18 mouse cellular contexts compared by ENCODE assay signal in the genomic region with DNA sequence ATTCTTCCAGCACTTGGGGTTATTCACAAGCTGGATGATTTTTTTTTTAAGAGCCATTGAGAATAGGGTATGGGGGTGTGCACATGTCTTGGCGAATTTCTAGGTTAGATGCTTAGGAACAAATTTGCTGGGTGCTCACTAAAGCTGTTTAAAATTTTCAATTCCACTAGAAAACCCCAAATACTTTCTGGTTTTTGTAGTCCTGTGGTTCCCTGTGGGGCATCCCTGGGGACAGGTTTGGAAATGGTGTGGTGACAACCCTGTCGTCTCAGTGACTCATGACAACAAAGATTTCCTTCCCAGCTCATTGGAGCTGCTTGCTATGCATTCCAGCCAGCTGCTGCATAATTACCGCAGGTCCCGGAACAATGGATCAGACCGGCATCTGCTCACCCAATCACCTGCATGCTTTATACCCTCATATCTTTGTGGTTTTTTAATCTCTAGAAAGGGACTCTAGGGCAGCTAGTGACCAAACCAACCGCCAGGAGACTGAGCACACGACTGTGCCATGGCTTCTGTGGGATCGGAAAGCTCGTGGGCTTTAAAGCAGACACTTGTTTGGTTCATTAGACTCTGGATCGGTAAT. TPM values are rescaled to one million over a fixed set of nuclear protein-coding genes. Genes with fewer than 3 reads are reported as not detected.
A peak's percentile ranks its signal among the peaks of the same experiment; 100 is the strongest.
DNase-seq lines count a peak whose midpoint lies in the region; ATAC-seq and TF ChIP-seq lines count a peak whose summit lies in the region.
"Had no signal": no experiment of that assay in that cellular context is flagged by ENCODE, and none has a peak within 500 bp of the region (broad histone marks: within the 10 kb centered on the region; RNA-seq: fewer than 3 reads in every experiment).

No protein-coding gene starts in this region.

- H3K9ac ChIP-seq in neural tube, embryonic 11.5 days (ENCODE audit: low read length) = no peak overlapping the region
- peak overlapping the region; percentile 59; the same call in 1 of the 2 replicates for H3K9ac ChIP-seq in midbrain, embryonic 13.5 days (replicated peaks)
- H3K9ac ChIP-seq in stomach, postnatal 0 days (ENCODE audit: low read length) = no peak overlapping the region
- no peak overlapping the region for H3K9ac ChIP-seq in intestine, embryonic 16.5 days (ENCODE audit: low read depth, low read length)
- H3K9ac ChIP-seq: limb, embryonic 15.5 days; lung, embryonic 15.5 days; stomach, embryonic 15.5 days had no signal

- peak; percentile 25 for DNase-seq in neural tube, embryonic 11.5 days (ENCODE audit: low spot score)
- no peak for DNase-seq in neural tube, embryonic 10.5 days (ENCODE audit: extremely low spot score, low spot score)
- peak; percentile 22 for DNase-seq in hindbrain, embryonic 10.5 days (ENCODE audit: low spot score)
- peak; percentile 17 for DNase-seq in stomach, postnatal 0 days (ENCODE audit: low spot score)
- no peak for DNase-seq in cerebellum, adult 18-20 months
- DNase-seq in kidney, postnatal 4 days = no peak
- DNase-seq: gastrocnemius, adult 2 months; heart, postnatal 14 days; kidney, postnatal 10 days; right cerebral cortex, postnatal 4 days; thymus, postnatal 4 days had no signal

- 36% methylated on average over 10 of the region's 10 CpGs for WGBS in neural tube, embryonic 11.5 days
- 23% methylated on average over 10 of the region's 10 CpGs for WGBS in hindbrain, embryonic 10.5 days
- 11% methylated on average over 10 of the region's 10 CpGs for WGBS in midbrain, embryonic 13.5 days
- 40% methylated on average over 10 of the region's 10 CpGs for WGBS in stomach, postnatal 0 days
- 40% methylated on average over 10 of the region's 10 CpGs for WGBS in intestine, embryonic 16.5 days

- no peak overlapping the region for H3K27ac ChIP-seq in neural tube, embryonic 11.5 days (ENCODE audit: low read depth, low read length)
- H3K27ac ChIP-seq in hindbrain, embryonic 10.5 days = no peak overlapping the region; the same call in 1 of the 2 replicates
- peak overlapping the region; percentile 77 for H3K27ac ChIP-seq in midbrain, embryonic 13.5 days
- H3K27ac ChIP-seq in stomach, postnatal 0 days (replicated peaks) = no peak overlapping the region
- no peak overlapping the region for H3K27ac ChIP-seq in intestine, embryonic 16.5 days (ENCODE audit: low read length)
- H3K27ac ChIP-seq: gastrocnemius, adult 2 months; limb, embryonic 15.5 days; lung, embryonic 15.5 days; stomach, embryonic 15.5 days had no signal

- H3K4me2 ChIP-seq in neural tube, embryonic 11.5 days (ENCODE audit: low read depth) = no peak overlapping the region
- peak overlapping the region; percentile 43 for H3K4me2 ChIP-seq in midbrain, embryonic 13.5 days (replicated peaks)
- no peak overlapping the region for H3K4me2 ChIP-seq in stomach, postnatal 0 days (replicated peaks; ENCODE audit: low read depth)
- H3K4me2 ChIP-seq in intestine, embryonic 16.5 days (ENCODE audit: low read depth, low read length) = no peak overlapping the region
- H3K4me2 ChIP-seq: limb, embryonic 15.5 days; lung, embryonic 15.5 days; stomach, embryonic 15.5 days had no signal

- no peak overlapping the region for H3K4me3 ChIP-seq in neural tube, embryonic 11.5 days (ENCODE audit: low read depth, low read length)
- no peak overlapping the region; the same call in 1 of the 2 replicates for H3K4me3 ChIP-seq in hindbrain, embryonic 10.5 days
- H3K4me3 ChIP-seq in midbrain, embryonic 13.5 days (replicated peaks) = peak overlapping the region; percentile 23
- H3K4me3 ChIP-seq in stomach, postnatal 0 days (ENCODE audit: low read depth, low read length) = no peak overlapping the region
- no peak overlapping the region for H3K4me3 ChIP-seq in intestine, embryonic 16.5 days (ENCODE audit: low read length)
- H3K4me3 ChIP-seq: gastrocnemius, adult 2 months; limb, embryonic 15.5 days; lung, embryonic 15.5 days; megakaryocyte, embryonic 14.5 days; stomach, embryonic 15.5 days had no signal

- TF ChIP-seq CTCF in stomach, postnatal 0 days (IDR thresholded peaks at IDR 0.05; ENCODE audit: low read depth) = no peak

- no peaks in the 10 kb centered on the region for H3K4me1 ChIP-seq in neural tube, embryonic 11.5 days (ENCODE audit: control insufficient read depth, insufficient read depth, low read length)
- H3K4me1 ChIP-seq in hindbrain, embryonic 10.5 days (replicated peaks) = peaks cover 9% of the 10 kb centered on the region; the same call in 1 of the 2 replicates
- H3K4me1 ChIP-seq in midbrain, embryonic 13.5 days (replicated peaks) = peaks cover 15% of the 10 kb centered on the region
- no peaks in the 10 kb centered on the region for H3K4me1 ChIP-seq in stomach, postnatal 0 days (replicated peaks; ENCODE audit: control insufficient read depth, insufficient read depth)
- H3K4me1 ChIP-seq in intestine, embryonic 16.5 days (ENCODE audit: control insufficient read depth, insufficient read depth, low read length) = no peaks in the 10 kb centered on the region
- H3K4me1 ChIP-seq: limb, embryonic 15.5 days; lung, embryonic 15.5 days; megakaryocyte, embryonic 14.5 days; stomach, embryonic 15.5 days had no signal

- H3K36me3 ChIP-seq in neural tube, embryonic 11.5 days (ENCODE audit: control insufficient read depth, insufficient read depth, low read length) = no peaks in the 10 kb centered on the region
- H3K36me3 ChIP-seq in hindbrain, embryonic 10.5 days = no peaks in the 10 kb centered on the region
- no peaks in the 10 kb centered on the region for H3K36me3 ChIP-seq in midbrain, embryonic 13.5 days
- no peaks in the 10 kb centered on the region for H3K36me3 ChIP-seq in stomach, postnatal 0 days (ENCODE audit: control insufficient read depth, insufficient read depth, low read length)
- H3K36me3 ChIP-seq in intestine, embryonic 16.5 days (ENCODE audit: control insufficient read depth, insufficient read depth, low read length) = no peaks in the 10 kb centered on the region
- H3K36me3 ChIP-seq: limb, embryonic 15.5 days; lung, embryonic 15.5 days; stomach, embryonic 15.5 days had no signal

- H3K27me3 ChIP-seq in neural tube, embryonic 11.5 days (ENCODE audit: control insufficient read depth, insufficient read depth, low read length) = no peaks in the 10 kb centered on the region
- no peaks in the 10 kb centered on the region for H3K27me3 ChIP-seq in hindbrain, embryonic 10.5 days (ENCODE audit: insufficient read depth, poor library complexity, severe bottlenecking)
- no peaks in the 10 kb centered on the region for H3K27me3 ChIP-seq in midbrain, embryonic 13.5 days
- no peaks in the 10 kb centered on the region for H3K27me3 ChIP-seq in stomach, postnatal 0 days (ENCODE audit: control insufficient read depth, insufficient read depth, low read length)
- H3K27me3 ChIP-seq in intestine, embryonic 16.5 days (replicated peaks; ENCODE audit: control insufficient read depth, insufficient read depth, low read length) = no peaks in the 10 kb centered on the region
- H3K27me3 ChIP-seq: megakaryocyte, embryonic 14.5 days; stomach, embryonic 15.5 days had no signal

- no peak for ATAC-seq in neural tube, embryonic 11.5 days (ENCODE audit: insufficient read depth, low FRiP score, low TSS enrichment)
- ATAC-seq in midbrain, embryonic 13.5 days = peak; percentile 81
- peak; percentile 59; the same call in 1 of the 2 replicates for ATAC-seq in stomach, postnatal 0 days (ENCODE audit: low FRiP score, low TSS enrichment)
- ATAC-seq in intestine, embryonic 16.5 days = no peak

- no peak for TF ChIP-seq EP300 in stomach, postnatal 0 days (optimal IDR thresholded peaks at IDR 0.05)

- H3K9me3 ChIP-seq in neural tube, embryonic 11.5 days (ENCODE audit: control insufficient read depth, low read length) = no peaks in the 10 kb centered on the region
- no peaks in the 10 kb centered on the region for H3K9me3 ChIP-seq in hindbrain, embryonic 10.5 days
- H3K9me3 ChIP-seq in midbrain, embryonic 13.5 days = no peaks in the 10 kb centered on the region
- no peaks in the 10 kb centered on the region for H3K9me3 ChIP-seq in stomach, postnatal 0 days (ENCODE audit: control insufficient read depth, low read length)
- no peaks in the 10 kb centered on the region for H3K9me3 ChIP-seq in intestine, embryonic 16.5 days (ENCODE audit: control insufficient read depth, low read length)
- H3K9me3 ChIP-seq: limb, embryonic 15.5 days; lung, embryonic 15.5 days; stomach, embryonic 15.5 days had no signal

RNA-seq across cellular contexts. Expression of gene Col6a5, which starts 24.6 kb away (rescaled TPM):
- polyA plus RNA-seq in neural tube, embryonic 11.5 days (2014; fragmentation: Nextera tagmentation; extraction: Ambion mirVana) = 0.09 TPM in 1 of 2 replicates, not detected in the other
- 0.07 TPM in 2 replicates for polyA plus RNA-seq in hindbrain, embryonic 10.5 days (2016; fragmentation: Nextera tagmentation; extraction: Ambion mirVana)
- 0.09 TPM in 2 replicates for polyA plus RNA-seq in midbrain, embryonic 13.5 days (2015; fragmentation: Nextera tagmentation; extraction: Ambion mirVana)
- polyA plus RNA-seq in stomach, postnatal 0 days (2015; fragmentation: Nextera tagmentation; extraction: Ambion mirVana) = 2.9 and 3.4 TPM in 2 replicates
- polyA plus RNA-seq in intestine, embryonic 16.5 days (2015; fragmentation: Nextera tagmentation; extraction: Ambion mirVana) = 2.8 and 5.0 TPM in 2 replicates
- polyA plus RNA-seq: C2C12 had no signal

Comparison
In these comparisons a context has a peak if more than half of its experiments do, and no peak if none do; other contexts are left out.
1. DNase-seq: peak in neural tube, embryonic 11.5 days (single experiment), hindbrain, embryonic 10.5 days (single experiment) and stomach, postnatal 0 days (single experiment); none in neural tube, embryonic 10.5 days (single experiment), cerebellum, adult 18-20 months (0 of 2) and kidney, postnatal 4 days (0 of 2).
2. ATAC-seq: peak in midbrain, embryonic 13.5 days (single experiment) and stomach, postnatal 0 days (single experiment); none in neural tube, embryonic 11.5 days (single experiment) and intestine, embryonic 16.5 days (single experiment).